Mouse (Mus musculus): Measurements from ENCODE around the gene Stxbp4. TPM values are rescaled to one million over a fixed set of nuclear protein-coding genes. Genes with fewer than 3 reads are reported as not detected.

Gene Stxbp4
- 17.9 and 21.6 TPM in 2 replicates for polyA plus RNA-seq (2014; fragmentation: Nextera tagmentation; extraction: Ambion mirVana)

DNA sequence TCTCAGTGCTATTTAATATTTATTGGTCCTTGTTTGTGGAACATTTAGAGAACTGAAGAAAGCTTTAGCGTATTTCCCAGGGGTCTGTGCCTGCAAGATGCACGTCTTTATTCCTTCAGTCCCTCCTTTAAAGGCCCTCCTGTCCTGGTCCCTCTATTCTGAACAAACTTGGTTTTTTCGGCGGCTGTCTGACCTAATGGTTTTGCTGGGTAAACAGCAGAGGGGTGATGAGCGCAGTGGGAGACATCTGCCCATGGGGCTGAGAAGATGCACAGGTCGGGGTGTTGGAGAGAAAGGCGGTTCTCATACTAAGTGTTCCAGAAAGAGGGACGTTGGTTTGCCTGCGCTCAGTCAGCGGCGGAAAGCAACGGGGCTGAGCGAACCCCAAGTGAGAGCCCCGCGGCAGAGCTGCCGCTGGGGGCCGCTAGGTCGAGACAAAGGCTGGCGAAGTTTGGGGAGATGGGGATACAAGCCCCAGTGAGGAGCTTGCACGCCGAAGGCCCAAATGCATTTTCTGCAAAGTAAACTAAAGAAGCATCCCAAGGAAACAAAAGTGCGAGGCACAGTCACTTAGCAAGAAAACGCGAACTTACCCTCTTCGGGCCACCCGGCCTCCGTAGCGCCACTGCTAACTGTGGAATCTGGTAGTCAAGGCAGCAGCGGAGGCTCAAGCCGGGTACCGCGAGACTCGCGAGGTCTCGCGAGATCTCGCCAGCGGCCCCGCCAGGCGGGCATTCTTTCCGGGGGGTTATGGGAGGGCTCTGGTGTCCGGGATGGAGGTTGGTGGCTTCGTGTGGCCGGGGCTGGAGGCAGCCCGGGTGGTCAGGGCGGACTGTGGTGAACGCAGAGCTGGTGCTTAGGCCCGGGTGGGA lies at the start of gene Stxbp4, which contains the start of gene Cox11:
TSS of gene Stxbp4 (minus strand) at position 645 of the 872 bp plus-strand sequence.
TSS of gene Cox11 (plus strand) at position 734 of the 872 bp plus-strand sequence.
- Histone ChIP-seq H3K9me3 (ENCODE audit: control insufficient read depth, low read length) (no peaks in the 10 kb centered on the region), H3K4me1 (ENCODE audit: control insufficient read depth, insufficient read depth, low read length) (peaks cover 16% of the 10 kb centered on the region), H3K27me3 (replicated peaks; ENCODE audit: control insufficient read depth, insufficient read depth, low read length) (no peaks in the 10 kb centered on the region), H3K36me3 (ENCODE audit: control insufficient read depth, insufficient read depth, low read length) (peaks cover 17% of the 10 kb centered on the region), H3K4me3 (ENCODE audit: low read depth, low read length) (peak within 1 kb of the TSS; percentile 99), H3K9ac (ENCODE audit: low read depth, low read length) (peak within 1 kb of the TSS; percentile 98), H3K4me2 (ENCODE audit: low read depth, low read length) (peak within 1 kb of the TSS; percentile 81), H3K27ac (replicated peaks; ENCODE audit: low read depth, low read length) (peak within 1 kb of the TSS; percentile 96)
- DNase-seq (ENCODE audit: low spot score) = peak; percentile 98
- WGBS = under 1% methylated on average over 48 of the region's 48 CpGs
- peak; percentile 96 for ATAC-seq (ENCODE audit: low read depth)

DNA sequence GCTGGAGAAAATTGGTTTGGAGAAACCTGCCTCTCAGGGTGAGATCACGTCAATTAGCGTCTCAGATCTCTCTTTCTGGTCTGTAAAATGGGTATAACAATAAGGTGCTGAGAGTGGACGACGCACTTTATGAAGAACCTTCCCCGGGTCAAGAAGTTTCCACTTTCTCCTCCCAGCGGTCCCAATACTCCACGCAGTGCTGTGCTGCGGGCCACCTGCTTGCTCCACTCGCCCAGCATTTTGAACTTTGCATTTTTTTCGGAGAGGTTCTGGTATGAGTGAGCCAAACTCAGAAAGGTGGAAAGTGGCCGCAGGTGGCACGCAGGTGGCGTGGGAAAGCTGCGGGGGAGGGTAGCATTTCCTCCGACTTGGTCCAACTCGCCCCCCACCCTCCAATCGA lies 49.2 kb upstream of the Stxbp4 start:
- under 1% methylated on average over 17 of the region's 17 CpGs for WGBS
- DNase-seq (ENCODE audit: low spot score) (peak; percentile 9), ATAC-seq (ENCODE audit: low read depth) (peak; percentile 44)
- Histone ChIP-seq H3K9me3 (ENCODE audit: control insufficient read depth, low read length) (no peaks in the 10 kb centered on the region), H3K4me2 (ENCODE audit: low read depth, low read length) (peak overlapping the region; percentile 92), H3K9ac (ENCODE audit: low read depth, low read length) (peak overlapping the region; percentile 69), H3K27ac (replicated peaks; ENCODE audit: low read depth, low read length) (no peak overlapping the region; the same call in 1 of the 2 replicates), H3K27me3 (replicated peaks; ENCODE audit: control insufficient read depth, insufficient read depth, low read length) (no peaks in the 10 kb centered on the region), H3K4me1 (ENCODE audit: control insufficient read depth, insufficient read depth, low read length) (peaks cover 11% of the 10 kb centered on the region), H3K4me3 (ENCODE audit: low read depth, low read length) (peak overlapping the region; percentile 71), H3K36me3 (ENCODE audit: control insufficient read depth, insufficient read depth, low read length) (0 out of 2 replicates have a peak, but pooled peaks cover 7% of the 10 kb centered on the region)

DNA sequence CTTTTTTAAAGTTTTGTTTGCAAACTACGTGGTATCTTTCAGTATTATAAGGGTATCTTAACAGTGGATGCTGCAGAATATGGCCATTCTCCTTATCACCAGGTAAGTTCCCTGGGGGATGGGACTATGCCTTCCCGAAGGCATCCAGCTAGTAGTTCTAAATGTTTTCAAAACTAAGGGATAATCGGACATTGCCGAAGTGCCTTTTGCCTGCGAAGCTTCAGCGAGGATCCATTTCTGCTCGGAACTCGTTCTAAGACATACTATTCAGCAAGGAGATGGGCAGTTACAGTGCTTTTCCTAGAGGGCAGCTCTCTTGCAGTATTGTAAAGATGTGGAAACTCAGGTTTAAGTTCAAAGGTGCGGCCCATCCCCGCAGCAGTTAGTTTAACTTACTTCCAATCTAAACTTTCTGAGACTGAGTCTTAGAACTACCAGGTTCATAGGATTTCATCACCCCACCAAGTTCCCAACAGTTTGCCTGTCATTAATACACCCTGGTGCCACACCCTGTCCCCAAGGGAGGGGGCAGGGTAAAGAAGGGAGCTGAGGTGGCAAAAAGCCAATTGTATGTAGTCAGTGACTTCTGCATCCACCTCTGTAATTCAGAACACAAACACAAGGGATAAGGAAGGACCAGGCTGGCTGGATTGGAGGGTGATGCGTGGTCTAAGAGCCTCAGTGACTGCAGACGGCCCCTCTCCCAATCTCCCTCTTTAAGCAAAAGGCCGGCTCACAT lies 48.6 kb upstream of the Stxbp4 start:
- ATAC-seq (ENCODE audit: low read depth) = peak; percentile 11; the same call in 1 of the 2 replicates
- H3K9me3 ChIP-seq (ENCODE audit: control insufficient read depth, low read length) = no peaks in the 10 kb centered on the region
- DNase-seq (ENCODE audit: low spot score) = peak; percentile 65
- H3K4me2 ChIP-seq (ENCODE audit: low read depth, low read length) = peak overlapping the region; percentile 92
- peaks cover 11% of the 10 kb centered on the region for H3K4me1 ChIP-seq (ENCODE audit: control insufficient read depth, insufficient read depth, low read length)
- 0 out of 2 replicates have a peak, but pooled peaks cover 7% of the 10 kb centered on the region for H3K36me3 ChIP-seq (ENCODE audit: control insufficient read depth, insufficient read depth, low read length)
- peak overlapping the region; percentile 69 for H3K9ac ChIP-seq (ENCODE audit: low read depth, low read length)
- peak overlapping the region; percentile 71 for H3K4me3 ChIP-seq (ENCODE audit: low read depth, low read length)
- no peaks in the 10 kb centered on the region for H3K27me3 ChIP-seq (replicated peaks; ENCODE audit: control insufficient read depth, insufficient read depth, low read length)
- H3K27ac ChIP-seq (replicated peaks; ENCODE audit: low read depth, low read length) = no peak overlapping the region
- WGBS = 69% methylated on average over 13 of the region's 13 CpGs

GRCm38 (mm10) chr11:90685196-90685595 lies 47.3 kb upstream of the Stxbp4 start:
- peaks cover 11% of the 10 kb centered on the region for H3K4me1 ChIP-seq (ENCODE audit: control insufficient read depth, insufficient read depth, low read length)
- no peak overlapping the region for H3K27ac ChIP-seq (replicated peaks; ENCODE audit: low read depth, low read length)
- H3K36me3 ChIP-seq (ENCODE audit: control insufficient read depth, insufficient read depth, low read length) = peaks cover 13% of the 10 kb centered on the region; the same call in 1 of the 2 replicates
- WGBS = 60% methylated on average over 6 of the region's 6 CpGs
- no peaks in the 10 kb centered on the region for H3K9me3 ChIP-seq (ENCODE audit: control insufficient read depth, low read length)
- DNase-seq (ENCODE audit: low spot score) (no peak), ATAC-seq (ENCODE audit: low read depth) (no peak)
- H3K27me3 ChIP-seq (replicated peaks; ENCODE audit: control insufficient read depth, insufficient read depth, low read length) = no peaks in the 10 kb centered on the region
- no peak overlapping the region for H3K4me3 ChIP-seq (ENCODE audit: low read depth, low read length)
- no peak overlapping the region for H3K9ac ChIP-seq (ENCODE audit: low read depth, low read length)
- H3K4me2 ChIP-seq (ENCODE audit: low read depth, low read length) = no peak overlapping the region

GRCm38 (mm10) chr11:90684765-90685164 lies 46.9 kb upstream of the Stxbp4 start:
- no peak overlapping the region for H3K27ac ChIP-seq (replicated peaks; ENCODE audit: low read depth, low read length)
- no peak for DNase-seq (ENCODE audit: low spot score)

GRCm38 (mm10) chr11:90681171-90681570 lies 43.3 kb upstream of the Stxbp4 start:
- Histone ChIP-seq H3K4me1 (ENCODE audit: control insufficient read depth, insufficient read depth, low read length) (no peaks in the 10 kb centered on the region), H3K4me3 (ENCODE audit: low read depth, low read length) (no peak overlapping the region), H3K9ac (ENCODE audit: low read depth, low read length) (no peak overlapping the region), H3K4me2 (ENCODE audit: low read depth, low read length) (no peak overlapping the region), H3K27ac (replicated peaks; ENCODE audit: low read depth, low read length) (no peak overlapping the region), H3K36me3 (ENCODE audit: control insufficient read depth, insufficient read depth, low read length) (peaks cover 16% of the 10 kb centered on the region; the same call in 1 of the 2 replicates), H3K27me3 (replicated peaks; ENCODE audit: control insufficient read depth, insufficient read depth, low read length) (no peaks in the 10 kb centered on the region), H3K9me3 (ENCODE audit: control insufficient read depth, low read length) (no peaks in the 10 kb centered on the region)
- no peak for DNase-seq (ENCODE audit: low spot score)
- no peak for ATAC-seq (ENCODE audit: low read depth)

More at GRCm38 (mm10) chr11:90684765-90685164, 46.9 kb upstream of the Stxbp4 start:
- no peak overlapping the region for H3K4me2 ChIP-seq (ENCODE audit: low read depth, low read length)
- 36% methylated on average over 6 of the region's 6 CpGs for WGBS
- H3K36me3 ChIP-seq (ENCODE audit: control insufficient read depth, insufficient read depth, low read length) = peaks cover 13% of the 10 kb centered on the region; the same call in 1 of the 2 replicates
- no peaks in the 10 kb centered on the region for H3K9me3 ChIP-seq (ENCODE audit: control insufficient read depth, low read length)
- H3K9ac ChIP-seq (ENCODE audit: low read depth, low read length) = no peak overlapping the region
- no peak for ATAC-seq (ENCODE audit: low read depth)
- H3K4me1 ChIP-seq (ENCODE audit: control insufficient read depth, insufficient read depth, low read length) = peaks cover 11% of the 10 kb centered on the region
- no peaks in the 10 kb centered on the region for H3K27me3 ChIP-seq (replicated peaks; ENCODE audit: control insufficient read depth, insufficient read depth, low read length)
- no peak overlapping the region for H3K4me3 ChIP-seq (ENCODE audit: low read depth, low read length)

DNA sequence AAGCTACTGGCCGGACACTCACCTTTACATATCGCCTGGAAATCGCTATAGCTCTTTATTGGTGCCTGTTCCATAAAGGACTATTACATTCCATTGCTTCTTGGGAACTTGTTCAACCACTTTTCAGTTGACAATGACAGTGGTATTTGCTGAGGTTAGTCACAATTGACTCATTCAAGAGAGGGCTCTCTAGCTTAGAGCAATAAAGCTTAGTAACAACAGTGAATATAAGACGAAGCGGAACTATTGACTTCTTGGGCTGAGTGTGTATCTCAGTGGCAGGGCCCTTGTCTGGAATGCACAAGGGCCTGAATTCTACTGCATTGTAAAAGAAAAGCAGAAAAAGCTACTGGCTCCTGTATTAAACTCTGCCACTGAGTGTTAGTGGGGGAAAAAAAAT lies 40.7 kb upstream of the Stxbp4 start:
- no peak overlapping the region for H3K4me3 ChIP-seq (ENCODE audit: low read depth, low read length)
- no peaks in the 10 kb centered on the region for H3K4me1 ChIP-seq (ENCODE audit: control insufficient read depth, insufficient read depth, low read length)
- H3K27me3 ChIP-seq (replicated peaks; ENCODE audit: control insufficient read depth, insufficient read depth, low read length) = no peaks in the 10 kb centered on the region
- DNase-seq (ENCODE audit: low spot score) (peak; percentile 46), ATAC-seq (ENCODE audit: low read depth) (0 out of 2 replicates have a peak, but pooled peaks have one; percentile 37)
- peaks cover 21% of the 10 kb centered on the region; the same call in 1 of the 2 replicates for H3K36me3 ChIP-seq (ENCODE audit: control insufficient read depth, insufficient read depth, low read length)
- no peaks in the 10 kb centered on the region for H3K9me3 ChIP-seq (ENCODE audit: control insufficient read depth, low read length)
- H3K27ac ChIP-seq (replicated peaks; ENCODE audit: low read depth, low read length) = no peak overlapping the region
- WGBS = 78% methylated on average over 5 of the region's 5 CpGs
- no peak overlapping the region for H3K4me2 ChIP-seq (ENCODE audit: low read depth, low read length)
- H3K9ac ChIP-seq (ENCODE audit: low read depth, low read length) = no peak overlapping the region

DNA sequence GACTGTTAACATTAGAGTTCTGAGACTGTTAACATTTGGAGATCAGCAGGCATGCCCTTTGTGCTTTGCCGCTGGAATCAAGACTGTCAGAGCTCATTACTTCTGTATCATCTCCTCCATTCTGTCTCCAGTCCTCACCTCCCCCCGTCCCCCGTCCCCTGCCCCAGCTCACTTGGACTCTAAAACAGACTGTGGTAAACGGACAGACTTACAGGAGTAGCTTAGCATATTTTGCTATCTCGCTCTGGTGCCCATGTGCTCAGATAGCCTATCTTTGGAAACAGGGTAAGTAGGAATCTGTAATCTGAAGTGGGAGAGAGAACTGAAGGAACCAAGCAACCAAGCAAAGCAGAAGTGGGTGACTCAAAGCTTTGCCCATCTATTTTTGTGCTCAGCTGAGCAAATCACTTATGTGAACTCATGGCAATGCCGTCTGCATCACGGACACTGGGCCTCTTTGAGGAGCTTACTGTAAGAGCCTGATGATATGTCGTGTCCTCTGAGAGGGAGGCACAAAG lies 39.9 kb upstream of the Stxbp4 start:
- ATAC-seq (ENCODE audit: low read depth) (peak; percentile 47; the same call in 1 of the 2 replicates), DNase-seq (ENCODE audit: low spot score) (peak; percentile 27)
- Histone ChIP-seq H3K9ac (ENCODE audit: low read depth, low read length) (no peak overlapping the region), H3K27me3 (replicated peaks; ENCODE audit: control insufficient read depth, insufficient read depth, low read length) (no peaks in the 10 kb centered on the region), H3K4me1 (ENCODE audit: control insufficient read depth, insufficient read depth, low read length) (no peaks in the 10 kb centered on the region), H3K27ac (replicated peaks; ENCODE audit: low read depth, low read length) (no peak overlapping the region), H3K9me3 (ENCODE audit: control insufficient read depth, low read length) (no peaks in the 10 kb centered on the region), H3K36me3 (ENCODE audit: control insufficient read depth, insufficient read depth, low read length) (peaks cover 26% of the 10 kb centered on the region; the same call in 1 of the 2 replicates), H3K4me3 (ENCODE audit: low read depth, low read length) (no peak overlapping the region), H3K4me2 (ENCODE audit: low read depth, low read length) (no peak overlapping the region)
- 87% methylated on average over 8 of the region's 8 CpGs for WGBS

All from embryonic facial prominence, embryonic 14.5 days (tissue).